Mouse (Mus musculus) gastrocnemius, adult 2 months (tissue): ENCODE data around the gene Ddx39b. TPM values are rescaled to one million over a fixed set of nuclear protein-coding genes. Genes with fewer than 3 reads are reported as not detected.

Experiments
- DNase-seq: peaks from one replicate; pipeline ENCODE4 v3.0.0; 2022
- H3K27ac ChIP-seq: fragments of 200-600 bp; 2 replicates; pipeline ENCODE4 v1.8.1; 2022; ENCODE audit warnings: mild to moderate bottlenecking
- H3K4me3 ChIP-seq: fragments of 200-600 bp; 2 replicates; pipeline ENCODE4 v1.8.1; 2022; ENCODE audit warnings: mild to moderate bottlenecking, moderate library complexity
- CTCF ChIP-seq: fragments of 200-600 bp; IDR thresholded peaks from 2 replicates; pipeline ENCODE4 v1.8.1; 2022; ENCODE audit warnings: antibody characterized with exemption, mild to moderate bottlenecking, moderate library complexity
- intact Hi-C: fragments of 180-260 bp; cut with DNase I; formaldehyde crosslinking; loops from one replicate; pipeline ENCODE4 v1.15.1; 2025
- long read RNA-seq, 2 experiments: library from polyadenylated mRNA; stranded (forward); transcript quantifications; one replicate each; pipeline ENCODE4 v2.0.0; 2021
- total RNA-seq, 2 experiments: library from RNA; stranded (reverse); gene quantifications; 2 replicates each; pipeline ENCODE4 v1.2.3; 2021

Ddx39b gene
- 10 to 100 TPM; 83.8 to 94.7 TPM for total RNA-seq
- long read RNA-seq, experiment 1, transcript Ddx39b-203 (10 exons, 2,848 nt) = minor isoform, 8 of 78 reads
- long read RNA-seq, experiment 1, transcript Ddx39b-201 (11 exons, 1,739 nt) = major isoform, 57 of 78 reads
- long read RNA-seq, experiment 1, partial matches to known transcripts = 2 of 78 reads
- long read RNA-seq, experiment 1, other reads (novel, unspliced or antisense) = 11 of 78 reads
- long read RNA-seq, experiment 2, transcript Ddx39b-203 (10 exons, 2,848 nt) = minor isoform, 5 of 95 reads
- long read RNA-seq, experiment 2, transcript Ddx39b-201 (11 exons, 1,739 nt) = major isoform, 73 of 95 reads
- long read RNA-seq, experiment 2, partial matches to known transcripts = 6 of 95 reads
- long read RNA-seq, experiment 2, other reads (novel, unspliced or antisense) = 11 of 95 reads

GRCm38 (mm10) chr17:35241305-35242014, at the start of gene Ddx39b:
TSS of gene Ddx39b (plus strand) at chr17:35241746.
- peak; percentile 19; the same call in 1 of the 2 replicates for TF ChIP-seq CTCF
- Histone ChIP-seq H3K27ac (peak within 1 kb of the TSS; percentile 98), H3K4me3 (peak within 1 kb of the TSS; percentile 98)
- intact Hi-C loops = loop anchor here (2.0 to 5.0 kb wide), 2 partner anchors 344 to 655 kb away; partner anchors contain the start of genes C2 and Ehmt2
- DNase-seq = peak; percentile 98

GRCm38 (mm10) chr17:35192924-35193323, 48.6 kb upstream of the Ddx39b start:
- TF ChIP-seq CTCF = no peak
- Histone ChIP-seq H3K27ac (no peak overlapping the region), H3K4me3 (no peak overlapping the region)
- intact Hi-C loops = no loop called here
- no peak for DNase-seq

- peak within 1 kb of the TSS; percentile 76 for H3K4me3 ChIP-seq
- peak within 1 kb of the TSS; percentile 62 for H3K27ac ChIP-seq
- no peak for TF ChIP-seq CTCF
- intact Hi-C loops = loop anchor here (2.0 kb wide), 1 partner anchor 15 kb away; no protein-coding TSS in a partner anchor
- DNase-seq = no peak
Observed at GRCm38 (mm10) chr17:35193881-35194843, 47.4 kb upstream of the Ddx39b start, which contains the start of gene Ltb. TSS of gene Ltb (plus strand) at chr17:35194439.

- intact Hi-C loops = loop anchor here (2.0 to 5.0 kb wide), 2 partner anchors 16 to 37 kb away; partner anchors contain the start of gene Atp6v1g2
- H3K27ac ChIP-seq = peak overlapping the region; percentile 62
- peak overlapping the region; percentile 76 for H3K4me3 ChIP-seq
- DNase-seq = no peak
- no peak for TF ChIP-seq CTCF
Observed at GRCm38 (mm10) chr17:35194844-35195630, 46.5 kb upstream of the Ddx39b start.

- Histone ChIP-seq H3K4me3 (peak overlapping the region; percentile 76), H3K27ac (peak overlapping the region; percentile 62)
- peak; percentile 99; the same call in 1 of the 2 replicates for TF ChIP-seq CTCF
- intact Hi-C loops = loop anchor here (2.0 to 5.0 kb wide), 2 partner anchors 17 to 37 kb away; partner anchors contain the start of gene Atp6v1g2
- peak; percentile 89 for DNase-seq
Observed at GRCm38 (mm10) chr17:35195631-35196320, 45.8 kb upstream of the Ddx39b start.

- peak overlapping the region; percentile 76 for H3K4me3 ChIP-seq
- H3K27ac ChIP-seq = peak overlapping the region; percentile 62; the same call in 1 of the 2 replicates
- no peak for TF ChIP-seq CTCF
- DNase-seq = no peak
- intact Hi-C loops = loop anchor here (5.0 kb wide), 1 partner anchor 36 kb away; the partner anchor contains the start of gene Atp6v1g2
Observed at GRCm38 (mm10) chr17:35196321-35196641, 45.3 kb upstream of the Ddx39b start.

- intact Hi-C loops = loop anchor here (5.0 kb wide), 1 partner anchor 35 kb away; the partner anchor contains the start of gene Atp6v1g2
- no peak for DNase-seq
- Histone ChIP-seq H3K27ac (no peak overlapping the region), H3K4me3 (no peak overlapping the region)
- TF ChIP-seq CTCF = no peak
Observed at GRCm38 (mm10) chr17:35197126-35197525, 44.4 kb upstream of the Ddx39b start.

- intact Hi-C loops = loop anchor here (5.0 kb wide), 1 partner anchor 34 kb away; the partner anchor contains the start of gene Atp6v1g2
Observed at GRCm38 (mm10) chr17:35198029-35198428, 43.5 kb upstream of the Ddx39b start.

GRCm38 (mm10) chr17:35198946-35199345, 42.6 kb upstream of the Ddx39b start:
- Histone ChIP-seq H3K4me3 (no peak overlapping the region), H3K27ac (no peak overlapping the region)
- intact Hi-C loops = loop anchor here (5.0 kb wide), 1 partner anchor 33 kb away; the partner anchor contains the start of gene Atp6v1g2
- no peak for TF ChIP-seq CTCF
- DNase-seq = no peak

More at GRCm38 (mm10) chr17:35198029-35198428, 43.5 kb upstream of the Ddx39b start:
- TF ChIP-seq CTCF = no peak
- DNase-seq = no peak
- Histone ChIP-seq H3K27ac (no peak overlapping the region), H3K4me3 (no peak overlapping the region)

- H3K27ac ChIP-seq = no peak overlapping the region
- no peak for DNase-seq
- peak overlapping the region; percentile 61; the same call in 1 of the 2 replicates for H3K4me3 ChIP-seq
- no peak for TF ChIP-seq CTCF
- intact Hi-C loops = no loop called here
Observed at GRCm38 (mm10) chr17:35200398-35200797, 41.1 kb upstream of the Ddx39b start.
